Mouse (Mus musculus) olfactory bulb, adult 2 months (tissue): ENCODE data around the gene Magi2. TPM values are rescaled to one million over a fixed set of nuclear protein-coding genes. Genes with fewer than 3 reads are reported as not detected.
"Not testable (repeated sequence)": the region's sequence is repeated elsewhere in the genome, so short reads cannot be mapped to it uniquely, and the experiment has no call there.

Experiments
- H3K27ac ChIP-seq: fragments of 200-500 bp; 2 replicates; pipeline ENCODE4 v1.5.1; 2012; ENCODE audit warnings: low read depth, low read length; ENCODE audit not compliant: insufficient read depth
- H3K4me1 ChIP-seq: fragments of 200-500 bp; 2 replicates; pipeline ENCODE4 v1.6.1; 2012; ENCODE audit warnings: low read length; ENCODE audit not compliant: control insufficient read depth, insufficient read depth
- H3K4me3 ChIP-seq: fragments of 200-500 bp; 2 replicates; pipeline ENCODE4 v1.5.1; 2012; ENCODE audit warnings: mild to moderate bottlenecking, low read depth, low read length, moderate library complexity; ENCODE audit not compliant: insufficient read depth
- CTCF ChIP-seq: fragments of 200-500 bp; IDR thresholded peaks from 2 replicates; pipeline ENCODE4 v1.5.1; 2012; ENCODE audit warnings: low read depth, mild to moderate bottlenecking, low read length, moderate library complexity; ENCODE audit not compliant: insufficient read depth
- POLR2A ChIP-seq: fragments of 200-500 bp; IDR thresholded peaks from 2 replicates; pipeline ENCODE4 v1.6.1; 2012; ENCODE audit warnings: mild to moderate bottlenecking, low read depth, low read length, moderate library complexity; ENCODE audit not compliant: insufficient read depth
- WGBS: fragments of 180-500 bp; shearing (Covaris S2); methylation state at CpG from one replicate; pipeline ENCODE4 v1.1.7; 2018; 5-methylcytosine and 5-hydroxymethylcytosine counted together
- polyA plus RNA-seq: library from polyadenylated mRNA; stranded (reverse); fragments of >200 nt; gene quantifications from 2 replicates; pipeline ENCODE4 v1.2.4, GENCODE M21; 2012; ENCODE audit warnings: low replicate concordance; ENCODE audit not compliant: missing spikeins, insufficient read depth, insufficient read length

Magi2 gene
- polyA plus RNA-seq, 1 experiment, result not detected

DNA sequence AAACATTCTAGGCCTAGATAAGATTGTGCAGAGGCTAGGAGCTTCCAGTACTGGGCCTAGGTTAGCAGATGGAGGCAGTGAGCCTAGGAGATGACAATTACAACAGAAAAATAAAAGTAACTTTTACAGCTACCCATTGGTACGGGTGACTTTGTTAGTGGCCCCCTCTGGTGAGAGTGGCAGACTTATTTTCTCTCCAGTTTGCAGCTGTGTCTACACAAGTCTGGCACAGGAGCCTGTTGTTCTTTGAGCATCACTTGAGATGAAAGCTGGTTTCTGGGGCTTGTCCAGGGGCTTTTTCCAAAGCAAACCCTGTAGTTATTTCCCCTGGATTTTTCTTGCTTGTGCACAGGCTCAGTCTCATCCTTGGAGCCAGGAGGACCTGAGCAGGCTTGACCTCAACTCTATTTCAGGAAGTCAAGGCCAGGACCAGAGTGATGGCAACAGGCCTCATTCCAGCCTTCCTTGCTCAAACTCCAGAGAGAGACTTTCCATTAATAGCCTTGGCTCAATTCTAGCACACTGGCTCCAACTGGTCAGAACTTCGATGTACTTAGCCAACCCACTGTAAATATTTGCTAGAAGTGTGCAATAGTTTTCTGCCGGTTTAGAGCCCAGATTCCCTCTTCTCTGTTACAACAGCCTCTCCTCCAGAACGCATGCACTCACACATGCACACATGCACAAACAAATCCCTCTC lies 1493.5 kb downstream of the Magi2 start:
- no peak overlapping the region for H3K27ac ChIP-seq
- TF ChIP-seq CTCF, result no peak
- no peak for TF ChIP-seq POLR2A
- H3K4me3 ChIP-seq, result no peak overlapping the region
- WGBS, result 57% methylated on average over 4 of the region's 4 CpGs
- no peaks in the 10 kb centered on the region for H3K4me1 ChIP-seq

DNA sequence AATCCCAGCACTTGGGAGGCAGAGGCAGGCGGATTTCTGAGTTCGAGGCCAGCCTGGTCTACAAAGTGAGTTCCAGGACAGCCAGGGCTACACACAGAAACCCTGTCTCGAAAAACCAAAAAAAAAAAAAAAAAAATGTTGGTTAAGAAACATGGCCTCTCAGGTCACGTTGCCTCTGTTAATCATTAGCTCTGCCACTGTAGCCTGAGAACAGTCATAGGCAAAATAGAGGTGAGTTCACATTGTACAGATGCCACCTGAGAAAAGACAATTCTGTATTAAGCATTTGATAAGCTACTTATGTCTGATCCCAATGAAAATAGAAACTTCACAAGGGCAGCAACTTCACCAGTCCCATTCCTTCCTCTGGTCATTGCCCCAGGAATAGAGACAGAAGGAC lies 1496.4 kb downstream of the Magi2 start:
- not testable (repeated sequence) for H3K27ac ChIP-seq, H3K4me1 ChIP-seq, H3K4me3 ChIP-seq
- WGBS, result 95% methylated on average over 4 of the region's 4 CpGs

DNA sequence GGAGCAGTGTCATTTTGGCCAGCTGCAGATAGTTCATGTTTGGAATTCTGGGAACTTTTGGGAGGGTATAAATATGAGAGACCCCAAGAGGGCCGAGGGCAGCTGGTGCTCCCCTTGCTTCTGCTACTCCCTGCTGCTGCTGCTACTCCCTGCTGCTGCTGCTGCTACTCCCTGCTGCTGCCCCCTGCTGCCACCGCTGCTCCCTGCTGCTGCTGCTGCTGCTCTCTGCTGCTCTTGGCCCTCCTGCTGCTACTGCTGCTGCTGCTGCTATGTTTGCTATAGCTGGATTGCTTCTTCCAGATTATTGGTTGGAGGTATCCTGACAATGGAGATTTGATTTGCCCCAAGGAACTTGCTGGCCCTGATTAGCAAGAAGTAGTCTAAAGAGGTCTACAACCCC lies 1512.0 kb downstream of the Magi2 start:
- no peaks in the 10 kb centered on the region; the same call in 1 of the 2 replicates for H3K4me1 ChIP-seq
- 62% methylated on average over 2 of the region's 2 CpGs for whole genome bisulfite sequencing
- no peak overlapping the region for H3K4me3 ChIP-seq
- TF ChIP-seq CTCF (no peak), POLR2A (no peak)
- no peak overlapping the region for H3K27ac ChIP-seq

DNA sequence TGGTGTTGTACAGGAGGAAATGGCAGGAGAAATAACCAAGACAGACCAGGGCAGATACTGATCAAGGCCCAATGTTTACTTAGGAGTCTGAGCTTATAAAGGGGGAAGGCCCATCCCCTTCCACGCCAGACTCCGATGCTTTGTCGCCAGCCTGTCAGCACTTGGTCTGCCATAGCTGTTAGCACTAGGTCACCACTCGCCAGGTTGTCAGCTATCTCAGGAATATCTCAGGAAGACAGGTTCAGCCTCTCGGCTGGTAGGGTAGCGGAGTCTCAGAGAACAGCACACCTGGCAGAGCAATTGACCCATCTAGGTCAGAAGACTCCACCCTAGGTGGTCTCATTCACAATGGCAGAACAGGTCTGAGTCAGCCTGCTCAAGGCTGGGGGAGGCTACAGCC lies 1514.4 kb downstream of the Magi2 start:
- Histone ChIP-seq H3K4me1 (no peaks in the 10 kb centered on the region; the same call in 1 of the 2 replicates), H3K4me3 (no peak overlapping the region), H3K27ac (no peak overlapping the region)
- TF ChIP-seq POLR2A, result no peak
- TF ChIP-seq CTCF, result no peak
- 96% methylated on average over 6 of the region's 6 CpGs for WGBS

DNA sequence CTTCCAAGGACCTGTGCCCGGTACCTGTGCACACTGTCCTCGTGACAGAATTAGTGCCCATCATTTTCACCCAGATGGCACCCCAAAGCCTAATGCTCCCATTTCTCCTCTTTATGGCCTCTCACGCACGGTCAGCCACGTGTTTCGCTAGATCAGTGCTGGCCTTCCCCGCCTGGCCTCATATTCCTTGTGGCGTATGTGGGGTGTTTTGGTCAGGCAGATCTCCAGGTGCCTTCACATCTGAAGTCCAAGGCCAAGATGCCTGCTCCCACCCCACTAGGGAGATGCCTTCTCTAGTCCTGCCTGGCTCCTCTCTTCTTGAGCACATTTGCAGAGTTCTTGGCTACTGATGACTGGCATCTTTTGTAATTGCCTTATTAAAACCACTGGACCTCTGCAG lies 1515.1 kb downstream of the Magi2 start:
- H3K4me3 ChIP-seq, result no peak overlapping the region
- no peak overlapping the region for H3K27ac ChIP-seq
- TF ChIP-seq CTCF (no peak), POLR2A (no peak)
- H3K4me1 ChIP-seq, result no peaks in the 10 kb centered on the region; the same call in 1 of the 2 replicates
- 93% methylated on average over 8 of the region's 8 CpGs for WGBS

DNA sequence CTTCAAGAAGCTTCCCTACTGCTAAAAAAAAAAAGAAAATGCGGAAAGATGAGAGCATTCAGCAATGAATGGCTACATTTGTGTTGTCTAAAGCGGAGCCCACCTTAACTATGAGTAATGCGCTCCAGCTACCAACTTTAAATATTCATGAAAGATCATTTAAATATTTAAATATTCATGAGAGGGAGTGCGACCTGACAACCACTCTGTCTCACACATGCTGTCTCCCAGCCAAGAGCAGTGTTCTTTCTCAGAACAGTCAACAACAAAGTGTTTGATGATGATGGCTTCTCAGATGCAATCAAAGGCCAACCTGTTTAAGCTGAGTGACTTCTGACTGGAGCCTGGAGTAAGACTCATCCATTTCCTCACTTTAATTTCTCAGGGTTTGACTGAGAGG lies 1521.3 kb downstream of the Magi2 start:
- no peak for TF ChIP-seq CTCF
- TF ChIP-seq POLR2A, result no peak
- WGBS, result 79% methylated on average over 4 of the region's 4 CpGs
- Histone ChIP-seq H3K4me1 (peaks cover 4% of the 10 kb centered on the region), H3K27ac (no peak overlapping the region), H3K4me3 (no peak overlapping the region)

DNA sequence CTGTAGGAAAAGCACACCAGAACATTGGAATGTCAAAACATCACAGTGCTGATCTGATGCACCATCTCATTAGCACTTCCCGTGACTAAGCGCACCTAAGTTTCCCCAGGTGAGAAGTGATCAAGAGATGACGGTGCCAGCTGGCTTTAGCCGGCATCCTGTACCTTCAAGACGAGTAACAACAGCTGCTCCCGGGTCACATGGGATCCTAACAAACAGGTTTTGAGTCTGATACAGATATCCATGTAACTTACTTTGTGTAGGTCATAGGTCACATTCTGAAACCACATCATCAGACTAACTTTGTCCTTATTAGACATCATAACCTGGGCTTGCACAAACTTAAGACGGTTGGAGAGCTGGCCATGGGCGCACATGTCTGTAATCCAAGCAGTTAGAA lies 1522.0 kb downstream of the Magi2 start:
- TF ChIP-seq CTCF, result no peak
- TF ChIP-seq POLR2A, result no peak
- WGBS, result 94% methylated on average over 8 of the region's 8 CpGs
- Histone ChIP-seq H3K4me1 (peaks cover 8% of the 10 kb centered on the region), H3K4me3 (no peak overlapping the region), H3K27ac (no peak overlapping the region)

DNA sequence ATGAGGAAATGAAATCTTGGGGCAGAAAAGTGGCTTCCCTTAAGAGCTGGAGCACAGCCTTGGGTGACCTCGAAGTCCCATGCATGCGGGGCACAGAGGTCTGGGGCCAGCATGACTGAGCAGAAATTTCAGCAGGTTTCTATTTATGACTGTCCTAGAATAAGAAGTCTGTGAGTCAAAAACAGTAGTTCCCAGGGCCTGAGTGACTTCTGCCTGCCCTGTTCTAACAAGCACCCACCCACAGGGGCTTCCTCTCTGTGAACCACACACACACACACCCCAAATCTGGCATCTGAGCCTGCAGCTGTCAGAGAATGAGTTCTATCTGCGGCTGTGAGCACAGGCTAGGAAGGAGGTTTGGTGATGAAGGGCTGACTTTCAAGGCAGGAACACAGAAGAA lies 1522.7 kb downstream of the Magi2 start:
- WGBS, result 95% methylated on average over 3 of the region's 3 CpGs
- TF ChIP-seq CTCF (no peak), POLR2A (no peak)
- H3K27ac ChIP-seq, result no peak overlapping the region
- no peak overlapping the region for H3K4me3 ChIP-seq
- H3K4me1 ChIP-seq, result peaks cover 8% of the 10 kb centered on the region

DNA sequence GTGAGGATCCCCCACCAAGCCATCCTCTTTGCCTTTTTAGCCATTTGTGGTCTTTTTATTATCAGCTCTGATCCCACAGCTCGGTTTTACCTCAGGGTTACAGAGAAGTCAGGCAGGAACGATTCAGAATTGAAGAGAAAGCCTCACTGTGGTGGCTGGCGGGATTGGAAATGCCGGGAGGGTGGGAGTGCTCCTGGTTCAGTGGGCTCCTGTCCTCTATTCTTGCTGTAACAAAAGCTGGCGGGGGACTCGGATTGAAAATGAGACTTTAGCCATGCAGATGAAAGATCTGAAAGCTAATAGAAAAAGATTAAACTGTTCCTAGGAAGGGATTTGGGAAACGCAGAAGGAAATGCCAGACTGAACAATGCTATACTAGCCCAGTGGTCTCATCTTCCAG lies 1524.2 kb downstream of the Magi2 start:
- peaks cover 8% of the 10 kb centered on the region for H3K4me1 ChIP-seq
- H3K27ac ChIP-seq, result no peak overlapping the region
- H3K4me3 ChIP-seq, result no peak overlapping the region
- TF ChIP-seq POLR2A, result no peak
- TF ChIP-seq CTCF, result no peak
- 77% methylated on average over 7 of the region's 7 CpGs for WGBS

DNA sequence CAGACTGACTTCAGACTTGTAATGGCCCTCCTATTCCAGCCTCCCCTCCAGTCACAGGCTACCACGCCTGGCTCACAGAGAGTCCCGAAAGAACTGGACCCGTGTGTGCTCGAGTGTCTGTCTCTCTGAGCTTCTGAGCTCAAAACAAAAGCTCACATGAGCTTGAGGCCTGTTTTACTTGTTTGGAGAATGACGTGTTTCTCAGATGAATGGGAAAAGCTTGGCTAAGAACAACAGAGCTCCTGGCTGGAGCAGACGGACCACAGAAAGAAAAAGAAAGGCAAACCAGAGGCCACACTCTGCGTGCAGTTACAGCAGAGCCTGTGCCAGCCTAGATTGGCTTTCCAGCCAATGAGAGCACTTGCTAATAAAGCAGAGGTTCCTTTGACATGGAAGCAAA lies 1524.9 kb downstream of the Magi2 start:
- no peak overlapping the region for H3K4me3 ChIP-seq
- WGBS, result 67% methylated on average over 7 of the region's 7 CpGs
- peaks cover 8% of the 10 kb centered on the region for H3K4me1 ChIP-seq
- no peak for TF ChIP-seq CTCF
- no peak overlapping the region for H3K27ac ChIP-seq
